Mouse (Mus musculus) urinary bladder, postnatal 14 days (tissue): ENCODE results near the gene Pold2.

ENCODE experiments used
- DNase-seq: peaks from one replicate; pipeline ENCODE4 v3.0.0; 2021; ENCODE audit warnings: low spot score

The Pold2 gene

GRCm38 (mm10) chr11:5856479-5857130 lies 21.5 kb downstream of the Pold2 start:
- DNase-seq: no peak

GRCm38 (mm10) chr11:5855902-5856301 lies 22.2 kb downstream of the Pold2 start:
- peak; percentile 48 for DNase-seq

DNA sequence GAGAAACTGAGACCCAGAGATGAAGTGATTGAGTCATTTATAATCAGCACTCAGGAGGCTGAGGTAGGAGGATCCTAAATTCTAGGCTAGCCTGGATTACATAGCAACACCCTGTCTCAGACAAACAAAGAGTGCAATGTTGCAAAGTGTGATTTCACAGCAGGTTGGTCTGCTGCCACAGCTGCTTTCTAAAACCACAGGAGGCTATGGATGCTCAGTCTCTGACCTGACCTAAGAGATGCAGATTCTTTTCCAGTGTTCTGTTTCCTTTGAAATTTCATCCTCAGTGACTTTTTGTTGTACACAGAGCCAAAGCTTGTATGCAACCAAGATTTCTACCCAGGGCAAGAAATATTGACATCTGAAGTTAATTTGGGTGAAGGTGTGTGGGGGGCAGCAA lies 22.6 kb downstream of the Pold2 start:
- DNase-seq: no peak

GRCm38 (mm10) chr11:5852314-5852713 lies 25.8 kb downstream of the Pold2 start:
- DNase-seq: no peak

- DNase-seq: no peak
Measured at GRCm38 (mm10) chr11:5851021-5851736, 26.9 kb downstream of the Pold2 start.

DNA sequence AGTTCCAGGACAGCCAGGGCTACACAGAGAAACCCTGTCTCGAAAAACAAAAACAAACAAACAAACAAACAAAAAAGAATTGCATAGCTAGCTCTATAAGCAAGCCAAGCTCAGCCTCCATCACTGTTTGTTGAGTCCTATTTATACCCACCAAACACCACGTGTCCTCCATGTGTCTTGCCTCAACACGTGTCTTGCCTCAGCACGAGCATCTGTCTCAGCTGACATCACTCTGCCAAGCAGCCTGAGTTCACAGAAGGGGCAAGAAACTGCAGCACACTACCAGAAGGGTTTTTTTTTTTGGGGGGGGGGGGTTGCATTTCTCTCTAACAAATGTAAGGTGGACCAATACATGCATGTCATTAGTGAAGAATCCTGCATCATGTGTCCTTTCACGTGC lies 27.6 kb downstream of the Pold2 start:
- DNase-seq: no peak

- peak; percentile 37 for DNase-seq
Measured at GRCm38 (mm10) chr11:5849316-5849715, 28.8 kb downstream of the Pold2 start.

DNA sequence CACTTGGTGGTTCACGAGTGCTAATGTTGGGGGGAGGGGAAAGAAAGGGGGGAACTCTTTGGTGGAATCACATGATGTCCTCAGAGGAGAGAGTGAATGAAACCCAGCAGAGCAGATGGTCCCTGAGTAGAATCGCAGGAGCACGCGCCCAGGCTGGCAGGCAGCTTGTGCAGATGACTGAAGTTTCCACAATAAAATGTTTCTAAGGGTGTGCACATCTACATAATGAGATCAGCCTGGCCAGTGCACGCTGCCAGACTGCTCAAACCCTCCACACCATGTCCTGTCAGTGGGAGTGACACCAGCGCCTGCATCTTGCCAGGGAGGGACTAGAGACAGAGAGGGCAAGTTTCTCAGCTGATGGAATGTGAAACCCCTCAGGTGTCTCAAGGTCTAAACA lies 29.4 kb downstream of the Pold2 start:
- peak; percentile 35 for DNase-seq

GRCm38 (mm10) chr11:5846639-5847345 lies 31.3 kb downstream of the Pold2 start:
- peak; percentile 76 for DNase-seq

GRCm38 (mm10) chr11:5843131-5843530 lies 35.0 kb downstream of the Pold2 start:
- DNase-seq: no peak

DNA sequence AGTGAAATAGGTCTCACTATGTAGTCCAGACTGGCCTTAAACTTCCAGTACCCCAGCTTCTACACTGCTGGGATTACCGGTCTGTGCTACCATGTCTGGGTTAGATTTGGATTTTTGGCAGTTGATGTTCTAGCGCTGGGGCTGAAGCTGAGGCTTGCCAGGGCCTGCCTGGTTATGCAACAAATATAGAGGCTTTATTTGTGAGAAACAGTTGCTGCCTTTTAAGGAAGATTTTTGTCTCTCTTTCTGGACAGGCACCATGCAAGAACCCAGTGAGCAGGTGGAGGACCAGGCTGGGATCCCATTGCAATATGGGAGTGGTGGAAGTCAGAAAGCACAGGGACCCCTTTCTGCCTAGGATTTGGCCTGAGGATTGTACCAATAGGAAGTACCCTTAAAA lies 36.3 kb downstream of the Pold2 start:
- no peak for DNase-seq

- DNase-seq: no peak
Measured at GRCm38 (mm10) chr11:5840346-5840745, 37.7 kb downstream of the Pold2 start.

- peak; percentile 94 for DNase-seq
Measured at GRCm38 (mm10) chr11:5837251-5838246, 40.5 kb downstream of the Pold2 start, which contains the start of gene Polm. Gene Polm (minus strand): TSS chr11:5838016.

DNA sequence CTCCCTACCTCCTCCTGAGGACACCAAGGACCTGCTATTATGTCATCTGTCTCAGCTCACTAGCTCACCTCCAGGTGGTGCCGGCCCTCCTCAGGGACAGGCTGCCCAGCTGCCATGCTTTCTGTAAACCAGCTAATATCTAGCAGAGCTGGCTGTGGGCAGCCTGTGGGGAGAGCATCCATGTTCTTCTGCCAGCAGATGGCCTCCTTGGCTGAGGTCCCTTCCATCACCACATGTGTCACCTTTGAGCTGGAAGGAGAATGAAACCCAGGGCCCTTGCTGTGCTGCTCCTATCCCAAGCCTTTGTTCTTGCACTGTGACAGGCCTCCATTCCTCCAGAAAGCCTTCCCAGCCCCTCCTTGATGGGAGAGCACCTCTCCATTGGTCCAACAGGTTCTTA lies 42.0 kb downstream of the Pold2 start:
- DNase-seq: no peak

- no peak for DNase-seq
Measured at GRCm38 (mm10) chr11:5835057-5835456, 43.0 kb downstream of the Pold2 start.

GRCm38 (mm10) chr11:5834506-5834905 lies 43.6 kb downstream of the Pold2 start:
- DNase-seq: no peak

- DNase-seq: no peak
Measured at GRCm38 (mm10) chr11:5829327-5829726, 48.8 kb downstream of the Pold2 start.

DNA sequence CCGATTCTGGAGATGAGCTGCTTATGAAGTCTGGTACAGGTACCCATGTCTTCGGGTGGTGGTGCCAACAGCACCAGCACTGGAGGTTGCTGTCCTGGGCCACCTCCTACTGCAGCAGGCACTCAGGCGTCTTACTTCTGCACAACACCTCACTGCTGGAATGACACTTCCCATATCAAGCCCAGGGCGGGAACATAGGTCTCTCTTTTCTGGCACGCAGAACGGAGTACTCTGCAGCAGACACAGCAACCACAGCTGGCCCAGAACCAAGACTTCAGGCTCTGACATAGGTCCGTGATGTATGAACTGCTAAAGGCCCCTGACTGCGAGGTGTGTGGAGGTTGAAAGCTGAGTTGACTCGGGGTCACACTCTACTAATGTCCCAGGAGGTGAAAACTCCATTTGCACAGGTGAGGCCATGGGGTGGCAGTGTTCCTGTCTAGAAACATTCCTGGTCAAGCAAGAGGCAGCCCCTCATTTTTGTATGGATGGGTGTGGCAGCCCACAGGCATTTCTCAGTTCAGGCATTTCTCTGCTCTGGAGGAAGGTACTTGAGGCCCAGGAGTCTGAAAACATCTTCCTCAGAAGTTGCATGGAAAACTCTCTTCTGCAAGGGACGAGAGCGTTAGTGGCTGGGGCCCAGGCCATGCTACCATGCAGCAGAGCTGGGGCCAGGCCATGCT lies 49.4 kb downstream of the Pold2 start:
- DNase-seq: no peak

GRCm38 (mm10) chr11:5827931-5828330 lies 50.2 kb downstream of the Pold2 start:
- no peak for DNase-seq

DNA sequence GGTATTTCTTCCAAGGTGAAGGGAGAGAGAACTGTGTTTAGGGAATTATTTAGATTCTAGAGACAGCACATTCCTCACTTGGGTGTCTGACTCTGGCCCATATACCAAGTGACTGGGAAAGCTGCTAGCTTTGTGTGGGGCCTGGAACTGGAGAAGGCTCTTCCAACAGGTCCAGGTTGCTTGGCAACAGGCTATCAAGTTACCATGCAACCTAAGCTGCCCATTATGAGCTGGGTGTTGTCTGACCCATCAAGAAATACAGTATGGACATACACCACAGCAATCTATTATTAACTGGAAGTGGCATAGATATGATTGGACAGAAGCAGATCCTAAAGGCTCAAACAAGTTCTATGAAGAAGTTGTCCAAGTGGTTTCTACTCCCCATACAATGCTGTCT lies 52.7 kb downstream of the Pold2 start:
- DNase-seq: no peak
